Mouse (Mus musculus) limb, embryonic 11.5 days (tissue): Measurements from ENCODE around the gene Poc1b. TPM values are rescaled to one million over a fixed set of nuclear protein-coding genes. Genes with fewer than 3 reads are reported as not detected.

Experiments used
- ATAC-seq: fragments of 200-750 bp; cut with Nextera tagmentation; 2 replicates; pipeline ENCODE4 v1.8.0; 2017; ENCODE audit warnings: low read depth; ENCODE audit not compliant: insufficient number of reproducible peaks, low FRiP score, low TSS enrichment
- DNase-seq: peaks from one replicate; pipeline ENCODE4 v3.0.0-alpha.2; 2015; ENCODE audit warnings: low spot score
- H3K27ac ChIP-seq: fragments of 300-500 bp; sonication (generic); replicated peaks from 2 replicates; pipeline ENCODE4 v1.5.1; 2014; ENCODE audit warnings: low read depth, mild to moderate bottlenecking, low read length
- H3K27me3 ChIP-seq: fragments of 300-500 bp; sonication (generic); 2 replicates; pipeline ENCODE4 v1.6.1; 2014; ENCODE audit warnings: mild to moderate bottlenecking, low read length, mixed read lengths; ENCODE audit not compliant: control insufficient read depth, insufficient read depth
- H3K36me3 ChIP-seq: fragments of 300-500 bp; sonication (generic); 2 replicates; pipeline ENCODE4 v1.6.1; 2014; ENCODE audit warnings: mild to moderate bottlenecking, low read length, moderate library complexity, mixed read lengths; ENCODE audit not compliant: control insufficient read depth, insufficient read depth
- H3K4me1 ChIP-seq: fragments of 300-500 bp; sonication (generic); 2 replicates; pipeline ENCODE4 v1.6.1; 2014; ENCODE audit warnings: low read length, mixed read lengths; ENCODE audit not compliant: control insufficient read depth, insufficient read depth
- H3K4me2 ChIP-seq: fragments of 300-500 bp; sonication (generic); 2 replicates; pipeline ENCODE4 v1.6.1; 2014; ENCODE audit warnings: low read depth, mild to moderate bottlenecking, moderate library complexity; ENCODE audit not compliant: severe bottlenecking
- H3K4me3 ChIP-seq: fragments of 300-500 bp; sonication (generic); 2 replicates; pipeline ENCODE4 v1.5.1; 2014; ENCODE audit warnings: low read depth, low read length
- H3K9ac ChIP-seq: fragments of 300-500 bp; sonication (generic); 2 replicates; pipeline ENCODE4 v1.6.1; 2014; ENCODE audit warnings: mild to moderate bottlenecking, low read length
- H3K9me3 ChIP-seq: fragments of 300-500 bp; sonication (generic); 2 replicates; pipeline ENCODE4 v1.6.1; 2016; ENCODE audit warnings: low read length; ENCODE audit not compliant: control insufficient read depth
- WGBS: fragments of 180-500 bp; shearing (Covaris S2); extraction: QIAGEN DNeasy Blood & Tissue Kit; methylation state at CpG from one replicate; pipeline ENCODE4 v1.1.7; 2014; 5-methylcytosine and 5-hydroxymethylcytosine counted together
- polyA plus RNA-seq: library from polyadenylated mRNA; unstranded; fragments of >200 nt; fragmentation: Nextera tagmentation; extraction: Ambion mirVana; gene quantifications from 2 replicates; pipeline ENCODE4 v1.2.1, GENCODE M21; 2014

The Poc1b gene
- polyA plus RNA-seq, 1 experiment from 2014 or later, result 48.4 TPM

GRCm38 (mm10) chr10:99116650-99117615, 10.1 kb downstream of the Poc1b start:
- H3K4me3 ChIP-seq, result no peak overlapping the region
- no peaks in the 10 kb centered on the region for H3K27me3 ChIP-seq
- no peaks in the 10 kb centered on the region for H3K36me3 ChIP-seq
- H3K27ac ChIP-seq, result no peak overlapping the region
- 79% methylated on average over 16 of the region's 16 CpGs for WGBS
- H3K4me1 ChIP-seq, result peaks cover 10% of the 10 kb centered on the region
- ATAC-seq (no peak), DNase-seq (peak; percentile 19)
- H3K9ac ChIP-seq, result no peak overlapping the region
- no peaks in the 10 kb centered on the region for H3K9me3 ChIP-seq
- H3K4me2 ChIP-seq, result no peak overlapping the region

GRCm38 (mm10) chr10:99117876-99118275, 11.0 kb downstream of the Poc1b start:
- Histone ChIP-seq H3K4me1 (peaks cover 10% of the 10 kb centered on the region), H3K4me3 (no peak overlapping the region), H3K27me3 (no peaks in the 10 kb centered on the region), H3K9me3 (no peaks in the 10 kb centered on the region), H3K4me2 (no peak overlapping the region), H3K9ac (no peak overlapping the region), H3K36me3 (no peaks in the 10 kb centered on the region), H3K27ac (no peak overlapping the region)
- DNase-seq, result no peak
- 71% methylated on average over 10 of the region's 10 CpGs for WGBS
- ATAC-seq, result no peak

GRCm38 (mm10) chr10:99118697-99119096, 11.9 kb downstream of the Poc1b start:
- Histone ChIP-seq H3K36me3 (no peaks in the 10 kb centered on the region), H3K27ac (no peak overlapping the region), H3K9me3 (no peaks in the 10 kb centered on the region), H3K4me3 (no peak overlapping the region), H3K9ac (no peak overlapping the region), H3K4me1 (peaks cover 10% of the 10 kb centered on the region), H3K4me2 (no peak overlapping the region), H3K27me3 (no peaks in the 10 kb centered on the region)
- ATAC-seq, result peak; percentile 63; the same call in 1 of the 2 replicates
- peak; percentile 67 for DNase-seq
- WGBS, result 21% methylated on average over 6 of the region's 6 CpGs

GRCm38 (mm10) chr10:99119471-99119870, 12.6 kb downstream of the Poc1b start:
- H3K4me1 ChIP-seq, result peaks cover 10% of the 10 kb centered on the region
- no peak for ATAC-seq
- no peak overlapping the region for H3K4me2 ChIP-seq
- DNase-seq, result no peak
- no peaks in the 10 kb centered on the region for H3K27me3 ChIP-seq
- no peak overlapping the region for H3K9ac ChIP-seq
- H3K4me3 ChIP-seq, result no peak overlapping the region
- WGBS, result 84% methylated on average over 4 of the region's 4 CpGs
- H3K27ac ChIP-seq, result no peak overlapping the region; the same call in 1 of the 2 replicates
- no peaks in the 10 kb centered on the region for H3K36me3 ChIP-seq
- H3K9me3 ChIP-seq, result no peaks in the 10 kb centered on the region

- H3K9me3 ChIP-seq, result no peaks in the 10 kb centered on the region
- H3K36me3 ChIP-seq, result no peaks in the 10 kb centered on the region
- ATAC-seq (no peak), DNase-seq (no peak)
- WGBS, result 91% methylated on average over 4 of the region's 4 CpGs
- no peak within 1 kb of the TSS for H3K9ac ChIP-seq
- H3K4me2 ChIP-seq, result no peak within 1 kb of the TSS
- H3K27ac ChIP-seq, result no peak within 1 kb of the TSS
- H3K27me3 ChIP-seq, result no peaks in the 10 kb centered on the region
- H3K4me3 ChIP-seq, result no peak within 1 kb of the TSS
- H3K4me1 ChIP-seq, result peaks cover 5% of the 10 kb centered on the region
Observed at GRCm38 (mm10) chr10:99126225-99126624, 19.4 kb downstream of the Poc1b start, which contains the start of gene Phxr2. Phxr2 (minus strand) TSS chr10:99126325.

- no peak for ATAC-seq
- DNase-seq, result no peak
- 89% methylated on average over 14 of the region's 14 CpGs for WGBS
Observed at GRCm38 (mm10) chr10:99126954-99127353, 20.1 kb downstream of the Poc1b start.

GRCm38 (mm10) chr10:99127691-99128261, 20.9 kb downstream of the Poc1b start:
- no peaks in the 10 kb centered on the region for H3K9me3 ChIP-seq
- no peaks in the 10 kb centered on the region for H3K27me3 ChIP-seq
- no peaks in the 10 kb centered on the region for H3K36me3 ChIP-seq
- no peak overlapping the region for H3K4me3 ChIP-seq
- no peak overlapping the region for H3K27ac ChIP-seq
- WGBS, result 69% methylated on average over 11 of the region's 11 CpGs
- H3K4me2 ChIP-seq, result no peak overlapping the region
- H3K9ac ChIP-seq, result no peak overlapping the region
- ATAC-seq (no peak), DNase-seq (no peak)
- H3K4me1 ChIP-seq, result peaks cover 5% of the 10 kb centered on the region

More at GRCm38 (mm10) chr10:99126954-99127353, 20.1 kb downstream of the Poc1b start:
- Histone ChIP-seq H3K27ac (no peak overlapping the region), H3K27me3 (no peaks in the 10 kb centered on the region), H3K36me3 (no peaks in the 10 kb centered on the region), H3K9me3 (no peaks in the 10 kb centered on the region), H3K4me1 (peaks cover 5% of the 10 kb centered on the region), H3K4me2 (no peak overlapping the region), H3K9ac (no peak overlapping the region), H3K4me3 (no peak overlapping the region)

GRCm38 (mm10) chr10:99130611-99131010, 23.8 kb downstream of the Poc1b start:
- no peak overlapping the region for H3K4me2 ChIP-seq
- no peak overlapping the region for H3K9ac ChIP-seq
- no peak overlapping the region for H3K27ac ChIP-seq
- no peaks in the 10 kb centered on the region for H3K9me3 ChIP-seq
- H3K4me1 ChIP-seq, result peaks cover 5% of the 10 kb centered on the region
- no peaks in the 10 kb centered on the region for H3K27me3 ChIP-seq
- H3K36me3 ChIP-seq, result no peaks in the 10 kb centered on the region
- ATAC-seq (no peak), DNase-seq (no peak)
- no peak overlapping the region for H3K4me3 ChIP-seq
- WGBS, result 58% methylated on average over 6 of the region's 6 CpGs
